Mouse (Mus musculus): ENCODE data around the gene Fads6.

Gene Fads6

DNA sequence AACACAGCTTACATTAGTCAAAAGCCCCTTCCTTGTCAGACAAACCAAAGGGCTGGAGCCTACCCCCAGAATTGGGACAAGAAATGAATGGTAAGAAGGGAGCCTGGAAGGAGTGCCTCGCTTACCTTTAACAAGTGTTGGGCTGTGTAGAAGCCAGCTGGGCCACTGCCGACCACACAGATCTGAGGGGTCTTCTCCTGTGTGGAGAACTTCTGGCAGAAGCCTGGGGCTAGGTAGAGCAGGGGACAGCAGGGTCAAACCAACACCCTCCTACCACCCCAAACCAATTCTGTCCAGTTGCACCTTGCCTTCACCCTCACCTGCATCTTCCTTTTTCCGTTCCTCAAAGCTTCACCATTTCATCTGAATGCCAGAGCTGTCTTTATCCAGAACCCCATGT lies 21.5 kb downstream of the Fads6 start:
- no peak for DNase-seq (ENCODE audit: low spot score)

DNA sequence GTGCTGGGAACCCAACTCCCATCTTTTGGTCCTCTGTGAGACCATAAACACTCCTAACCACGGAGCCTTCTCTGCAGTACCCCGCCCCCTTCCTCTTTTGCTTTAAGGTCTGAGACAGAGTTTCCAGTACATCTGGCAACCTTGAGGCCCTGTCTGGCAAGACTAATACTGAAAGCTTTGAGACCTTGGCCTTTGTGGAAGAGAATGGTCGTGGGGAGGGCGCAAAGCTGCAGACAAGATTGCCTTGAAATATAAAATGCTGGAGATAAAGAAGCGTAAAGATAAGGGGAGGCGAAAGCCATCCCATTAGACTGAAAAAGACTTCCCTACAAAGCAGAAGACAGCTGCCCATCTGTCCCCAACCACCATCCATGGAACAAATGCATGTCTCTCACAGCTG lies 22.0 kb downstream of the Fads6 start:
- DNase-seq (ENCODE audit: low spot score) = no peak

DNA sequence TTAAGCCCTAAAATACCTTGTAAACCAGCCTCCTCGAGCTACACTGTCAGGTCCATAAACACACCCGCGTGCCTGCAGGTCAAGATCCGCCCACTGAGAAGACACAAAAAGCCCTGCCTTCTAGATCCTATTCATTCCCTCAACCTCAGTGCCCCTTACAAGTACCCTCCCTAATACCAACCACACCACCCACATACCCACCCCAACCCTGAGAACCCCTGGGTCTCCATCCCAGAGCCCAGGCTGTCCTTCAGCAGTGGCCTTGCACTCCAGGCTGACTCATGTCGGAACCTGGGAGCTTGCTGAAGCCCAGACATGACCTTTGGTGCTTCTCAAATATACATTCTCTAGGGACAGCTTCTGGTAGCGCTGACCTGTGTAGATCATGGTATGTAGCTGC lies 22.7 kb downstream of the Fads6 start:
- no peak for DNase-seq (ENCODE audit: low spot score)

DNA sequence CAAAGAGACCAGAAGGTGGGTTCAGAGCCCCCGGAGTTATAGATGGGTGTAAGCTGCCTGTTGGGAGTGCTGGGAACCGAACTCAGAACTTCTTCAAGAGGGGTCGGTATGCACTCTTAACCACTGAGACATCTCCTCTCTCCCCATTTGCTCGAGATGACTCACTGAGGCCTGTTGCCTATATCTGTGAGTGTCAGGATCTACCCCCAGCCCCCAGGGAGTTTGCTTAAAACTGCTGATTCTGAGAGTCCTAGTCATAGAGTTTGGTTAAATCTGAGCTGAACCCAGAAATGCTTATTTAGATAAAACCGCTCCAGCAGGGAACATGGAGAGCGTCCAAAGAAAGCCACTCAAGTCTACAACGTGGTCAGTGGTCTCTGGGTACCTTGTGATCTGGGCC lies 23.3 kb downstream of the Fads6 start:
- no peak for DNase-seq (ENCODE audit: low spot score)

DNA sequence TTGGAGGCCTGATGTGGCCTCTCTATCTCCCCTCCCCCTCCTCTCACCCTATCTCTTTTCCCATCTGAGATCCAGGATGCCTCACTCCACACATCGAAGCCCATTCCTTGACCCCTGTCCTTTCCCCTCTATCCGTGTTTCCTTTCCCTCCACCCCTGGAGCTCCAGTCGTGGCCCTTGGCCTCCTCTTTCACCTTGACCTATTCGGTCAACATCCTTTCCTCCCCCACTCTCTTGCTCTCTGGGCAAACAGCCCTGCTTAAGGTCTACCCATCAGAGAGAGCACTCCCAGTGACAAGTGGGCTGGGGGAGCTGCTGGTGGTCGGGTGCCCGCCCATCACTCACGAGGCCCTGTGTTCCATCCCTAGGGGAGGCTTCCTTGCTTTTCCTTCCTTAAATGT lies 23.7 kb downstream of the Fads6 start:
- no peak for DNase-seq (ENCODE audit: low spot score)

DNA sequence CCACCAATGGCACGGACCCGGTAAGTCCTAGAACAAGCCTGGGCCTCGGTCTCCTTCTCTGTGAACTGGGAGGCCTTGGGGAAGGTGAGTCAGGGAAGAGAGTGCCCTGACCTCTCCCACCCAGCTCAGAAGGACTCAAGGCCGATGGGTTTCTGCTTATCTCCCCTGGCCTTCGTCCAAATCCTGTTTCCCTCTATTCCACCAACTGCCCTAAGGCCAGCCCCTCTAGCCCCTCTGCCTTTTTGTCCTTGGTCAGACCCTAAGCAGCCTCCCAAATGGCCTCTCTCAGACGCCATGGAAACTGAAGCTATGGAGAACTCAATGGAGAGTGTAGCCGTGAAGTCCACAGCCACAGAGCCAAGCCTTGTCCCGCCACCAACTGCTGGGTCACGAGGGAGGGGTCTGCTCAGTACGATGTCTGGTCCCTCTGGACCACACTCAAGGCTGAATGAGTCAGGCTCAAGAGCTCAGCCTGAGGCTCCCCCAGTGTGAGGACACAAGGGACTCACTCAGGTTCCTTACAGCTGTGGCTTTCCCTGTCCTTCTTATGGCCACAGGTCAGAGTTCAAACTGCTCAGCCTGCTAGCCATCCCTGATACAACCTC lies 24.5 kb downstream of the Fads6 start:
- no peak for DNase-seq (ENCODE audit: low spot score)

DNA sequence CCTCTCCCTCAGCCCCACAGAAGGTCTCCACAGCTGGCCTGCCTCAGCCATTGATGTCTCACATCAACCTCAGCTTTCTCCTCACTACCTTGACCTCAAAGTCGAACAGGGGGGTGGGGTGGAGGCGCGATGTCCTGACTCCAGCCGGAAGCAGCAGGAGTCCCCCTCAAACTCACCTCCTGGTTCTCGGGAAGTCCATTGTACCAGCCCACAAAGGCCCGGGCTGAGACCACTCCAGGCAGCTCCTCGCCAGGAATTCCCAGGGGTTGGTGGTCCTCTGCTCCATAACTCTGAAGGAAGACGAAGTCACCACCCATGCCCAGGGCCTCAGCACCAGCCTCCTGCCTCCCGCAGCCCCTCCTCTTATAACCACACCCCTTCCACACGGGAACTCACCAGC lies 26.0 kb downstream of the Fads6 start:
- DNase-seq (ENCODE audit: low spot score) = no peak

DNA sequence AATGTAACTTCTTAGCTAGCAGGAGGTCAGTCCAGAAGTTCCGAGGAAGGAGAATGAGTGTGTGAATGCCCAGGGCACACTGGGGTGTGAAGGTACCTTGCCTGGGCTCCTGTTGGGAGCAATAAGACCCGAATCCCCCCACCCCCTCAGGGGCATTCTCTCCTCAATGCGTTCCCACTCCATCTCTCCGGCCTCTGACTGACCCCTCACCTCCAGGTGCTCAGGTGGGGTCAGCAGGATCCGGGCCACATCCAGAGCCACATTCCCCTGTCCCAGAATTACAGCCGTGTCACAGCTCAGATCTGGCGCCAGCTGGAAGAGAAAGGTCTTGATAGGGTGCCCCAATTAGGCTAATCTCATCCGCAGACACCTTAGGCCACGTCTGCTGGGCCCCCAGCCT lies 26.4 kb downstream of the Fads6 start:
- DNase-seq (ENCODE audit: low spot score) = no peak

DNA sequence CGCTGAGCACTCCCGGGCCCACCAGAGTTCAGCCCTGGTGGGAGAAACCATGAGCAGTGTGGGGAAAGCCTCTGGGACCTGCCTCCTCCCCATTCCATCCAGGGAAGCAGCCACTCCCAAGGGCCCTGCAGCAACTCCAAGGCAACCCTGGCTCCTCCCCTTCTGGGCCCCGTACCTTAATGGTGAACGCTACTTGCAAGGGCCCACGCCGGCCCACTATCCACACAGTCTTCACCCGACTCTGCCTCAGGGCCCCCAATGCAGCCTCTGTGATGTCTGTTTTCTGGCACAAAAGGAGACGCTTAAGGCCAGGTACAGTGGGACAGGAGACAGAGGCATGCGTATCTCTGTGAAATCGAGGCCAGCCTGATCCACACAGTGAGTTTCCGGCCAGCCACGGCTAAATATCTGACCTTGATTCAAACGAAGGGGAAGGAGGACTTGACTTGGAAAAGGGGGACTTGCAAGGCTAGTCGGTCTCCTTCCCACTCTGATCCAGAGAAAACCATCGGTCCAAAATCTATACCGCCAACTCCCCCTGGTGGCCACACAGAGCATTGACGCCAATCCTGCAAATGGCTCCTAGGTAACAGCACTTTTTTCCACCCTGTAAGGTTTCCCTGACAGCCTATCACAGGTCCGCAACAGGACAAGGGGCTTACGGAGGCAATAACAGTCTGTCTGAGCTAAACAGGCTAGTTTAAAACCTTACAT lies 27.2 kb downstream of the Fads6 start:
- DNase-seq (ENCODE audit: low spot score) = peak; percentile 87

DNA sequence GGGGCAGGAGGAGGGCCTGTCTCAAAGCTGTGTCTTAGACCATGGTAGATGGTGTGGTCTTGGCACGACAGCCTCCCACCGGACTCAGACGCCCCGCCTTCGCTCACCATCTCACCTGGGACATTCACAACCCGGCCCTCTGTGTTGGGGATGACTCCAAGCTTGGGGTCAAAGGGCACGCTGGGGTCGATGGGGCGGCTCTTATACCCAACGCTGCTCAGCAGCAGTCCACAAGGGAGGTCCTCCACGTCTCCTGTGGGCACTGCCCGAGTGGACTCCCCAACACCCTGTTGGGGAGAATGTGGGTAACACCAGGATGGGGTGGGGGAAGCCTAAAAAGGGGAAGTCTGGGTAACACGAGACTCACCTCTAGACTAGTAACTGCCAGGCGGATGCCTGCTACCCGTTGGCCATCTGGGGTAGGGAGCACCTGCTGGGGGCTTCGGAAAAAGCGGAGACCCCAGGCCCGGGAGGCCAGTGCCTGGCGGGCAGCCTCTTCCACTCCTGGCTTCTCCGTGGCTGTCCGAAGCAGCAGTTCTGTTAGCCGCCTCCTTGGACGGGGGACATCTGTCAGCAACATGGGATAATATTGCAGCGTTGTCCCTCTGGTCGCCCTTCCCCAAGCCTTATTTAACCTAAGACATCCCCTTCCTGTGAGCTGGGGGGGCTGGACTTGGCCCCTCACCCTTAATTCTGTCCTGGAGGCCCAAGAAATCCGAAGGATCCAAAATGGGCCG lies 28.0 kb downstream of the Fads6 start:
- no peak for DNase-seq (ENCODE audit: low spot score)

DNA sequence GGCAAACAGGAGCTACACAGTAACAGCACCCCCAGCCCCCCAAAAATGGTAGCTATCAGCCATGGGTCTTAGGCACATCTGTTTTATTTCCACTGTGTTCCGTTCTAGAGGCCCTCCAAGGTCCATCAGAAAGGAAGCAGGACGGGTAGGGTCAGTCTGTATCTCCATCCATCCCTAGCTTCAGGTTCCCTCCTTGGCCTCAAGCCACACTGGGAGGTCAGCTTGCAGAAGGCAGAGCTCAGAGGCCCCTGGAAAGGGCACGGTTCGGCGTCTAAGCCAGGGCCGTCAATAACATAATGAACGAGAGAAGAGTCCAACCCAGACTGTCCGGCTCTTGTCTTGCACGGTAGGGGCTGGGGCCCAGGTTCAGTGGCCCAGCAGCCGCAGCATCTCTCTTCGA lies 29.5 kb downstream of the Fads6 start:
- no peak for DNase-seq (ENCODE audit: low spot score)

DNA sequence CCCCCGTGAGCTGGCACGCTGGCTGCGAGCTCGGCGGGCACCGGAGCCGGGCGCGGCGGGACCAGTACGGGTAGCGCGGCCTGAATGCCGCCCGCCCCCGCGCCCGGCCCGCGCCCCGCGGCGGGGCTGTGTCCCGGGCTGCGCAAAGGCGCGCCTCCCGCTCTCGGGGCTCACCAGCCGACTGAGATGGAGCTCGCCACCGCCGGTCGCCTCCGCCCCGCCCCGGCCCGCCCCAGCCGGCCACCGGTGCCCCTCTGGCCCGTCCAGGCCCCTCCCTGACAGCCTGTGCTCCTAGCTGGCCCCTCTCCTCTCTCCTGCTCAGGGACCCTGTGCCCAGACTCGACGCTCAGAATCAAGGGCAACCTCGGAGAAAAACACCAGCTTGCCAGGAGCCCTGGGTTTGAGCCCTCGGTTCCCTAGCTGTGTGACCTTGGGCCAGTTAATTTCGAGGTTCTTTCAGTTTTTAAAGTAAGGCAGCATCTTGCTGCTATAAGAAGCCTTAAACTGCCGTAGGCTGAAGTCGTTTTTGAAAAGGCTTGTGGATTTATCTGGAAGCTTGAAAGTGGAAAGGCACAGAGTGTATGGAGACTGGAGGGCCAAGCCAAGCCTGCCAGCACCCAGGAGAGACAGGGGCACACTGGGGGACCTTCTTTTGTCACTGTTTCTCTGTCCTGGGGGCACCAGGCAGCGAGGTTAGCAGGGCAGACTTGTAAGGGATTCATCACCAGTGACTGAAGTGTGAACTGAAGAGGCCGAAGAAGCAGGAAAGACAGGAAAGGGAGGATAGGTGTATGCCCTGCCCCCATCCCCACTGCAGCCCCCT lies 30.2 kb downstream of the Fads6 start, which contains the start of gene Grin2c:
Gene Grin2c (minus strand): TSS at position 183 of the 823 bp plus-strand sequence.
- DNase-seq (ENCODE audit: low spot score) = no peak

DNA sequence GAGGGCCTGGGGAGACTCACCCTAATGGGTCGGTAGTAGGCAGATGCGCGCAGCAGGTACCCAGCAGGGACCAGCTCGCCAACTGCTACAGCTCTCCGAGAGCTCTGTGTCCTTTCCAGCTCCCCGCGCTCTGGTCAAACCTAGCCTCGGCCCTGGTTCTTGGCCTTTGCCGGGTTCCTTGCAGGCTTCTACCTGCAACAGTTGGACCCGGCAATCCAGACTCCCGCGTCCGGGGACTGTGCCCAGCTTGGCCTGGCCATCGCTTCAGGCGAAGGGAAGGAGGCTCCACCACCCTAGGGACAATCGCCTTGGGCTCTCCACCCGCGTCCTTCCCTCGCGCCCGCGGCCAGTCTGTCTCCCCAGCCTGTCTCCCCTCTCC lies 31.1 kb downstream of the Fads6 start:
- DNase-seq (ENCODE audit: low spot score) = no peak

DNA sequence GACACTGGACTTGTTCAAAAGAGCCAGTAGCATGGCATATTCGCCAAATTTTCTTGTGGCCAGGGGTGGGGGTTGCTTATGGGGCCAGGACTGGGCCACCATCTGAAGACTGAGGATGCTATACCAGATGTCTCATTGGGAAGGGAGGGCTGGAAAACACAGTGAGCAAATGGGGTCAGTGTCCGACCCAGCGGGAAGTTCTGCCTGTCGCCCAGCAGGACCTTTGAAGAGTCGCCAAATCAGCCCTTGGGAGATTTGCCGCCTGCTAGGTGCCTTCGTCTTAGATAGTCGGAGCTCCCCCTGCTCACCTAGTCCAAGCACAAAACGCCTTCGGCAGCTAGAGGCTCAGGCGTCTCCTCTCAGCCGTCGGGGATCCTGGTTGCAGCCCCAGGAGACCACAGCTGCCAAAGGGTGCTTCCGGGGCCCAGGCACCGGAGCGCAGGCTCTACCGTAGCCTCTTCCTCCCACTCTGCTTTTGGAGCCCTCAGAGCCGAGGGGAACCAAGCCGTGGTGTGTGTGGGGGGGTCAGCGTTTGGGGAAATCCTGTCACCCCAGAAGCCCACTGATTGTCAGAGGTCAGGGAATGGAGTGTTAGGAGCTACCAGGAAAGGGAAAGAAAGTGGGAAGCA lies 31.6 kb downstream of the Fads6 start:
- DNase-seq (ENCODE audit: low spot score) = no peak

DNA sequence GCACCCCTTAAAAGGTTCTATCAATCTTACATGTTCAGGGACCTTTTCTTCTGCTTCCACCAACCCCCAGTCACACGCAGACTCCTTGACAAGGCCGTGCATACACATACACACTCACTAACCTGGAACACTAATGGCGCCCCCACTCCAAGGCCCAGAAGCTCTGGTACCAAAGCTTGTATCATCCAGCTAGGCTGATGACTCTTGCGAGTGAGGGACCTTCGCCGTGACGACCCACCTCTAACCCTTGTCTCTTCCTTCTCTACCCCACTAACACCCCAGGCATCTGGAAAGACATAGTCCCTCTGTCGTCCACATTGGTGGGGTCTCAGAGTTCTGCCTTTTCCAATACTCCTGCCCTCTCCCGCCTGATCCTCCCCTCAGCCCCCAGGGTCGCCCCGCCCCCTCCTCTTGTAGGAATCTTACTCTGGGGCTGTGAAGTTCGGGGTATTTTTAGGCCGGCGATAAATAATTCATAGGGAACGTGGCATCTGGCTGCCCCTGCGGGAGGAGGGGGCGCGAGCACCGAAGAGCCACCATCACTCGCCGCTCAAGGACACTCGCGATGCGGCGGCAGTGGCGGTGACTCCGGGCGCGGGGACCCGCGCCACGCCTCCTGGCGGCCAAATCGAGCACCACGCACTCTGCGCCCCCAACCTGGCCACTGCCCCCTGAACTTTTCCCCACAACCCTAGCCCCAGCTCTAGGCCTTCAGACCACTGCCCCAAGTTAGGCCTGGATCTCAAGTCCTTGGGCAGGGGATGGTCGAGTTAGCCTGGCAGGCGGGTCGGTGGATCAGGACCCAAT lies 32.4 kb downstream of the Fads6 start:
- peak; percentile 54 for DNase-seq (ENCODE audit: low spot score)

DNA sequence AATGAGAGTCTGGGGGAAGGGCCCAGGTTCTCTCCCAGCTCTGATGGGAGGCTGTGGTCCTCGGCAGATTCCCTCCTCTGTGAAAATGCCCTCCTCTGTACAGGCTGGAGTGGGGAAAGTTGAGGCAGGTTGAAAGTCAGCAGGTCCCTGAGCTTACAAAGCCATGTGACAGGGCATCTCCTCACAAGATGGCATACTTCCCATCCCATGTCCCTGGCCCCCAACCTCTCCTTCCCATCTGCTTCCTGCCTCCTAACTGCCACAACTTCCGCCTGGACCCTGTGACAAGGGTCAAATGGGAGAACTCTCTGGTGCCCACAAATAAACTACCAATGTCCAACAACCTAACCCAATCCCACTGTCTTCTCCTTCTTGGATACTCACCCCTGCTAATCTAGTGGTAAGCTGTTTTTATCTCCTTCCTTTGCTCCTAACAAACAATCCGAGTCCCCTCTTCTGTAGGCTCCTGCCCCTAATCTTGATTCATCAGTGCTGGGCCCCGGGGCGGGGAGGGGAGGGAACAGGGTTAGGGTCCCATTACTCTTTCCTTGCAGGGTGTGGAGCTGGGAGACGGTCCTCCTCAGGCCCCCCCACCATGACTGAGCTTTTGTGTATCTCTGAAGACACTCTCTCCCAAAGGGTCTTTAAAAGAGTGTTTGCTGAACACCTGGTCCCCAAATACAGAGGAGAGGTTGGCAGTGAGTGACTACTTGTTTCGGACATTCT lies 33.2 kb downstream of the Fads6 start:
- DNase-seq (ENCODE audit: low spot score) = no peak

DNA sequence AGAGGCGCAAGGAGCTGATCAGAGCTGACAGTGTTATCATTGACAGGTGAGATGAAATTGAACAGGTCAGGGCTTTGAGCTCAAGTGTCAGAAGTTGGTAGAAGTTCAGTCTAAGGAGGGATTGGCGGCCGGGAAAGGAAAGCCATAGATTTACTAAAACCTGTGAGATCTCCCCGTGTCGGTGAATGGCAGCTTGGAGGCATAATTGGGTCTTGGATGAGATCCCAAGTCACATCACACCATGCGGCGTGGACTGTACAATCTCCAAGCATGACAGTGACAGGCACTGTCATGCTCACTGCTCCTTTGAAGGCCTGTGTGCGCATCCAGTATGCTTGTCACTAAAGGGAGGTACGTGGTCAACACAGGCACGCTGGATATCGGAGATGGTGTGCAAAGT lies 34.5 kb downstream of the Fads6 start:
- no peak for DNase-seq (ENCODE audit: low spot score)

DNA sequence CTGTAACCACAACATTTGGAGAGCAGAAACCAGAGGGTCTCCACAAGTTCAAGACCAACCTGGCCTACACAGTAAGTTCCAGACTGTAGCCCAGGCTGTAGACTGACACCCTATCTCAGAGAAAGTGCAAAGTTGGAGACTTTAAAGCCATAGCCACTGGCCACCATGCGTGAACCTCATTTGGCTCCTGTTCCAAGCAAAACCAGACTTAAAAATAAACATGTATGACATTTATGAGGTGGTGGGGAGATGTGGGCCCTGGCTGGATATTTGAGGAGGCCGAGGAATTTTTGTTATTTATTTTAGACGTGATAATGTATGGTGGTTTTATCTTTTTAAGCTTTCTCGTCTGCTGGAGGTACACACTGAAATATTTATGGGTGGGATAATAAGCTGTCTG lies 38.3 kb downstream of the Fads6 start:
- no peak for DNase-seq (ENCODE audit: low spot score)

DNA sequence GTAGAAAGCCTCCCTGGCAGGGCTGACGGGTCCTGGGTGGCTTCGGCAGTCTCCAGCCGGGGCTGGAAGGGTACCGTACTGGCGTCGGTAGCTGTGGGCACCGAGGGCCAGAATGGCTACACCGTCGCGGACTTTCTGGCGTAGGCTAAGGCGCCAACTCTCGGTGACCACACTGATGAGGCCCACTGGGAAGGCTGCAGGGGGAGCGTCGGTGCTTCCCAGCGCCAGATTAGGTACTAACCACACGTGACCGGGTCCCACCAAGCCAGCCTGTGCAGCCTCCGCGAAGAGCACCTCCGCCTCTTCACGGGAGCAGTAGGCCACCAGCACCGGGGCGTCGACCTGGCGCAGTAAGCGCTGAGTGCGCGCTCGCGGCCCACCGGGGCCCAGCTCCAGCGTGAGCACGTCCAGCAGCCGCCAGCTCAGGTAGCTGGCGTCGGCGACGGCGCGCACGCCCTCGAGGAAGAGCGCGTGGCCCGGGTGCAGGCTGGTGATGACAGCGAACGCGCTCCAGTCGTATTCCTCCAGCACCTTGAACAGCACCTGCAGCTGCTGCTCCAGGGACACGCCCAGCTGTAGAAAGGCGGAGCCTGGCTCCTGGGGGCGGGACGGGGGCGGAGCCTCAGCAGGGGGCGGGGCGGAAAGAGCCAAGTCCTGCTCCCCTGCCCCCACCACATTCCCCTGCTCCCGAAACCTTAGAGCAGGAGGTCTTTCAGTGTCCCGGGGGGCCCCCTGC lies 39.5 kb downstream of the Fads6 start:
- peak; percentile 54 for DNase-seq (ENCODE audit: low spot score)

DNA sequence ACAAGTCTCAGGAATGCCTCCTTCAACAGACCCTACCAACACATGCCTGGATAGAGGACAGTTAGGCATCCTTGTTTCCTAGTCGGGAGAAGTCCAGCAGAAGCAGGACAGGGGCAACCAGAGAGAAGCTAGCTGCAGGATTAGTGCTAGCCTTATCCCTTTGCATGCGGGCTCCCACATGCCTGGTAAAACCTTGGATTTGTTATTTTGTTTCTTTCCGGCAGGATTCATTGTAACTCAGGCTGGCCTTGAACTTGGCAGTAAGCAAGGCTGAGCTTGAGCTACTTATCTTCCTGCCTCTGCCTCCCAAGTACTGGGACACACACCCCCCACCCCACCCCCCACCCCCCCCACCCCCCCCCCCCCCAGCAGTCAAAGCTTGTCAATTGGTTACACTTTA lies 46.2 kb downstream of the Fads6 start:
- DNase-seq (ENCODE audit: low spot score) = no peak

Measured in embryo, embryonic 10 days (tissue).